Mouse (Mus musculus) spleen, postnatal 36 days (tissue): ENCODE measurements at regions not wholly inside any gene's neighbourhood (a gene's known extent, or its start where the extent isn't known, plus 50 kb on each side); places are given as distances from the start of the nearest gene placed in this dataset.

ENCODE experiments used
- DNase-seq, 2 experiments: peaks; one replicate each; pipeline ENCODE4 v3.0.0; 2022; ENCODE audit warnings: low spot score in 2 of 2, mixed read lengths in 1 of 2

- DNase-seq: no peak
Measured at GRCm38 (mm10) chr13:99847531-99847930, 53.4 kb downstream of the Cartpt start.

GRCm38 (mm10) chr13:99842626-99843025 lies 58.3 kb downstream of the Cartpt start:
- DNase-seq: no peak

DNA sequence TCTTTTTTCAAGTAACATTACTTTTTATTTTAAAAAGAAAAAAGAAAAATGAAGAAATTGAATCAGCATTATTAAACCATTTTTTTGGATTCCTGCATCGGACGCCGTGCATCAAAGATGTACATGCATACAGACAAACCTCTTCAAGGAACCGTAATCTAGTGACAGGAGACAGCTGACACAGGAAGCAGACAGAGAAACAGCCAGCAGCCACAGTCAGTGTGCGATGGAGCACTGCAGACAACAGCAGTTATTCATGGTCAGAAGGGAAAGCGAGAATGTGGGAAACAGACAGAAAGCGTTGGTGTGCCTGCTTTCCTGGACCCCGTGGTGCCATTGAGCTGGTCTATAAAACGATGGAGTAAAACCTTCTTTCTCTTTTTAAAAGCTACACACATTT lies 61.4 kb downstream of the Cartpt start:
- no peak for DNase-seq

DNA sequence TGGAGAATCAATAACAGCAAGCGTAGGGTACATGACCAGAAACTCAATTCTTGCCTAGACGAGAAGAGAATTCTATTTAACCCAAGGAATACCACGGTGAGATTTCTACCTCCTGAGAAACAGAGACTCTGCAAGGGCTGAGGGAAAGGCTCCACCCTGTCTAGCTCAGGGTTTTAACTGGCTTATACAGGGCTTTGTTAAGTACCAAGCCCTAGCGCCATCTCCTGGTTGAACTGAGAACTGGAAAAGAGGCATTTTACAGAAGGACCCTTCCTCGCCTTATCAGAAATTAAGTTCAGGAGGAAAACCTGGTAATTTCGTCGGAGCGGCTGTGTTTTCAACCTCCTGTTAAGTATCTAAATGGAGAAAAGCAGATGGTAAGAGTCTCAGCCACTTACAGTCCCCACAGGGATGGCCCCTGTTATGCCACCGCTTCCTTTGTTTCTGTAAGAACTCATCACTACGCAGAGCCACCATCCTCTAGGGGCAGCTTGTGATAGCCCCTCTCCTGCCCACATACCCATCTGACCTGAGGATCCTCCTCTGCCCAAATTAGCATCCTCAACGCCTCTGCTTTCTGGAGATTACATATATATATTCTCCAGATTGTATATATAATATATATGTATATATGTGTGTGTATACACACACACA lies 63.0 kb downstream of the Cartpt start:
- DNase-seq: no peak

DNA sequence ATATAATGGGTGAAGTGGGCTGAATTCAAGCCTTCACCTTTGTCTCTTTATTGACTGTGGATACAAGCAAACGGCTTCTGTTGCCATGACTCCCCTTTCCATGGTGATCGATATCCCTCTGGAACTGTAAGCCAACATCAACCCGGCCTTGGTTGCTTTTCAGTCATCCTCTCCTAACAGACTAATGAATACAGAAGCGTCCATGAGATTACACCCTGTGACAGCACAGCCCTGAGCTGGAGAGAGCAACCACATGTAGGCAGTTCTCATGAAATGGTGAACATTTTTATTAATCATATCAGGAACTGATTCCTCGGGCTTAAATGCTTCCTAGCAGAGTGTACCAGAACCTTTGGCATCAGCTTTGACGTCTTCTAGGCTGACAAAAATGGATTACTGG lies 63.7 kb downstream of the Cartpt start:
- no peak for DNase-seq

- DNase-seq: no peak
Measured at GRCm38 (mm10) chr13:99836586-99836985, 64.3 kb downstream of the Cartpt start.

DNA sequence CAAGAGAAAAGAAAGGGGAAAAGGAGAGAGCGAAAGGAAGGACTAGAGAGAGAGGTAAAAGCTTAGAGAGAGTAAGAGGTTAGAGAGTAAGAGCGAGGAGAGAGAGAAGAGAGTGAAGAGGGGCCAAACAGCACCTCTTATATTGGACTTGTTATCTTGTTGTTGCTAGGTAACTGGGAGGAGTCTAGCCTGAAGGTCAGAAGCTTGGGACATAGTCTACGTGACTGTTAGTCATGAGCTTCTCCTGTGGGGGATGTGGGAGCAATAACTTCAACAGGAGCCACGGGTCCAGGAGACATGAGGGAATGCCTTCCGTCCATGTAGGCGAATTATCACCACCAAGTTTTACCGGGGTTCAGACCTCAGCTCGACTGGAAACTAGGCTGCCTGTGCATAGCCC lies 65.4 kb downstream of the Cartpt start:
- DNase-seq: no peak

GRCm38 (mm10) chr13:99830080-99830724 lies 70.7 kb downstream of the Cartpt start:
- no peak for DNase-seq

DNA sequence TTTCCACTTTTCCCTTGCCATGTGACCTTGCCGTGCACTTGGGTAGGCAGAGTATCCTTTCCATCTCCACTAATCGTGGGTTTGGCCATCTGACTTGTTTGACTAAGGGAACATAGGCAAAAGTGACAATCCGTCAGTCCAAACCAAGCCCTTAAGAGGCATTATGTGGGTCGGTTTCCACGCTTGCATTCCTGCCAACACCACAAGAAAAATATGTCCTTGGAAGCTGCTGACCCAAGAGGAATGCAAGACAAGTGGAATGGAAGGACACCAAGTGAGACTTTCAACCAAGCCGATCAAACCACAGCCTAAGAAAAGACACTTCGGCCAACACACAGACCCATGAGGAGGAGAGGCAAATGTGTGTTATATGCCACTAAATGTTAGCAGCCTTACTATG lies 73.3 kb downstream of the Cartpt start:
- DNase-seq: no peak

DNA sequence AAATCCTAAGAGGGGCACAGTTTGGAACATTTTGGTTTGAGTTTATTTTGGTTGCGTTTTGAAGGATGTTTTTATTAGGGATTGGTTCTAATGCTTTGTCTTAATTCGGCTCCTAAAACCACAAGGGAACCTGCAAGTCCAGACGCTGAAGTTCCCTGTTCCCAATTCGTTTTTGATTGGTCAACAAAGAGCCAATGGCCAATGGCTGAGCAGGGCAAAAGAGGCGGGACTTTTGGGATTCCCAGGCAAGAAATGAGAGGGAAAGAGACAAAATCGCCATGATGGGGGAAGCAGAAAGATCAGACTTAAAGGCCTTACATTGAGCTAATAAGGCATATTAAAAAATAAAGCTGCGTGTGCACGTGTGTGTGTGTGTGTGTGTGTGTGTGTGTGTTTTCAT lies 76.3 kb downstream of the Cartpt start:
- no peak for DNase-seq

DNA sequence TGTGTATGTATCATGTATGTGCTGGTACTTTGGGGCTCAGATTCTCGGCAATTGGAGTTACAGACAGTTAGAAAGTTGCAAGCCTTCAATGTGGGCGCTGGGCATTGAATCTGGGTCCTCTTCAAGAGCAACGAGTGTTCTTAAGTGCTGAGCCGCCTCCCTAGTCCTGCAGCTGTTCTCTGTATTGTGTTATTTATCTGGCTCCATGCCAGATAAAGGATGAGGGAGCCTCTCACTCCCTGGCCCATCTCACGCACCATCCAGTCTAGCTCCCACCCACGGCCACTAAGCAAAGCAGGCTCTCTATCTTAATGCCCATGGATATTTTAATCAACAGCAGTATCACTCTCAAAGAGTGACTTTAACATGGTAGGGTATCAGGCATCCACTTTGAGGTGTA lies 84.2 kb downstream of the Cartpt start:
- DNase-seq: no peak

GRCm38 (mm10) chr13:99815786-99816185 lies 85.1 kb downstream of the Cartpt start:
- no peak for DNase-seq

DNA sequence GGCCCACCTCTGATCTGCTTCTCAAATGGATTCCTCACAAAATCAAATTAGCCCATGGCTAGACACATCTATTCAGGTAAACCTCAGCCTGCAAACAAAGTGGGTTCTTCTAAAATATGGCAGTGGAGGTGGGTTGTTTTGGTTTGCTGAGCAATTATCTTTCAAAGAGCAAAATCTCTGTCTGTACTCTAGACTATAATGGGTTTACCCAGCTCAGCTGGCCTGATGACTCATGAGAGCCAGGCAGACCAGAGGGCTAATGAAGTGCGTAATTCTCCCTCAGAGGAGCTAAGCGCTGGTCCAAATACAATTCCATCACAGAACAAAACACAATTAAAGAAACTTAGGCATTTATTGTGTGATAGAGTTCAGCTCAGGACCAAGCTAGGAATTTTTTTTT lies 86.1 kb downstream of the Cartpt start:
- no peak for DNase-seq

- DNase-seq: no peak
Measured at GRCm38 (mm10) chr13:99814033-99814556, 86.8 kb downstream of the Cartpt start.

DNA sequence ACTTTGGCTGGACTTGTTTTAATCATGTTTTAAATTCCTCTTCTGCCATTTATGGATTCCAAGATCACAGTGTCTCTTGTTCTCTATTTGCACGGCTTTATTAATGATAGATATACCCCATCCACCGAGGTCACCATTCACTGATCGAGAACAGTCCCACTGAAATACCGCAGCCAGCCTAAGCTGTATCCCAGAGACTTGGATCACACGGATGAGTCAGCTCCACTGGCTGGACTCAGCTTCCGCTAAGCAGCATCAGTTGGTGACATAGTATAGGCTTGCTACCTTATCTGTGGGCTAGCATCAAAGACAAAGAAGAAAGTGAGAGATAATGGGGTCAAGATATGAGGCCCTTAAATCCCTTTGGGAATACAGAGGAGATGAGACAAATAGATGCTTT lies 106.4 kb downstream of the Cartpt start:
- no peak for DNase-seq

DNA sequence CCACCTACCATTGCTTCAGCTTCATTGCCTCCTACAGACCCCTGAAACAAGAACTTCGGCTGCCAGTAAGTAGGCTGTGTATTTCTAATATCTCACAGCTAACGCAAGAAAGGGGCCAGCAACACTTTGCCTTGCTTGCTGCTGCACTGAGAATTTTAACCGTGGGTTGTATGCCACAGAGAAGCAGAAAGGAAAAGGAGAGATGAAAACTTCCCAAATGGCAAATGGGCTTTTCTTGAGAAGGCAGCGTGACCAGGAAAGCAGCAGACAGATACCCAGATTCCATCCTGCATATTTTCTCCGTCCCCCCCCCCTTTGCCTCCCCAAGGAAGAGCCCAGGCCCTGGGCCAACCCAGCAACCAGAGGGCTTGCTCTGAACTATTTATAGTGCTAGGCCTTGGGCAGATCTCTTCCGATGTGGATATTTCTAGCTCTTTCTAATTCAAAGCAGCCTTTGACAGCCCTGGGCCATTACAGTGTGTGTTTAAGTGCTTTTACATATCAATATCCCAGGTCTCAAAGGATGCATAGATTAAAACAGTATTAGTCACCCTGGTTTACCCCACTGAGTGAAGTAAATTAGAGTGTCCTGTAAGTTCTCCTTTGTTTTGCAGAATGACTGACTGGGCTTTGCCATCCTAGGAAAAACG lies 107.0 kb downstream of the Cartpt start:
- no peak for DNase-seq

DNA sequence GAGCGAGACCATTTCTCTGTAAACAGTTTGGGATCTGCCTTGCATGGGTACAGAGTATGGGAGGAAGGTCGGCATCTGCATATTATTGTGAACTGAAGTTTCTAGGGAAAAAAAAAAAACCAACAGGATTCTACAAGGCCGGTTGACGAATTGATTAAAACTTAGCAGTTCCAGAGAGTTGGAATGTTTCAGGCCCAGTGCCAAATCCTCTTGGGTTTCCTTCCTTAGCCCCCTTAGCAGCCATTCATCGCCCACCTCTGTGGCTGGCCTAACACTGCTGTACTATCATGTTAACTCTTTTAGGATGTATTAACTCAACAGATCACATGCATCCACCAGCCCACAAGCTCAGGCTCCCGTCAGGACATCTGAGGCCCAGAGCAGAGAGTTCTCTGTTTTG lies 107.9 kb downstream of the Cartpt start:
- no peak for DNase-seq

DNA sequence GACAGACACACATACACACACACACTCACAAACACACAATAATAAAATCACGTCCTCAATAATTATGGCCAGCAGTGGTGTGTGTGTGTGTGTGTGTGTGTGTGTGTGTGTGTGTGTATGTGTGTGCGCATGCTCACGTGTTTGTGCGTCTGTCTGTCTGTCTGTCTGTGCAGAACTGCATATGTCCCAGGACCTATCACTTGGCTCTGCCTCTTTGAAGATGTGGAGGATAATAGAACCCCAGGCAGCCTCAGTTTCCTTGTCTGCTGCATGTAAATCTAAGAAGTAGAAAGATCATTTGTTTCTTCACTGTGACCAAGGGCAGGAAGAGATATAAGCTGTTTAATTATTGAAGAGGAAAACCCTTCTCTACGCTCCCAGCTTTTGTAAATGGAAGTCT lies 109.9 kb downstream of the Cartpt start:
- DNase-seq: no peak

DNA sequence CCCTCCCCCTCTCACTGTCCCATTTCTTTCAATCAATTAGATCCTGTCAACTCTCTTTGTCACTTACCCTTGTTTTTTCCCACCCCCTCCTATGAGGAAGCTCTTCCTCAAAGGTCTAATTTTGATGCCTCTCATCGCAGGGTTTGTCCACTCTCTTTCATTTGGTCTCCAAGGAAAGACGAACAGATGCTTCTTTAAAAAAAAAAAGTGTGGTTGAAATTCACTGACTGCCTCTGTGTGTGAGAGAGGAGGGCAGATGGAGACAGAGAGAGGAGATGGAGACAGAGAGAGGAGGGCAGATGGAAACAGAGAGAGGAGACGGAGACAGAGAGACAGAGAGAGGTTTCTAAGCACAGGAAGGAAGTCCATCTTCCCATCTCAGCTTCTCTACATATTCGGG lies 113.1 kb downstream of the Cartpt start:
- DNase-seq: no peak

GRCm38 (mm10) chr13:99785427-99785826 lies 115.5 kb downstream of the Cartpt start:
- DNase-seq: no peak

- DNase-seq: no peak
Measured at GRCm38 (mm10) chr13:99784314-99784713, 116.6 kb downstream of the Cartpt start.

- no peak for DNase-seq
Measured at GRCm38 (mm10) chr13:99782883-99783721, 117.8 kb downstream of the Cartpt start.
